Mouse (Mus musculus): ENCODE results near the gene Cdadc1.
A peak's percentile ranks its signal among the peaks of the same experiment; 100 is the strongest.

GRCm38 (mm10) chr14:59604002-59604645 is 6.4 kb upstream of the Cdadc1 start:
- TF ChIP-seq CTCF (conservative IDR thresholded peaks at IDR 0.05; ENCODE audit: low read length) (peak; percentile 56), NANOG (IDR thresholded peaks at IDR 0.05; ENCODE audit: borderline replicate concordance, low read length) (no peak), POU5F1 (IDR thresholded peaks at IDR 0.05; ENCODE audit: borderline replicate concordance, low read length) (no peak)
